Mouse (Mus musculus) effector memory CD4-positive, alpha-beta T cell, adult 7 months (primary cell): ENCODE data around the gene Abca5. TPM values are rescaled to one million over a fixed set of nuclear protein-coding genes. Genes with fewer than 3 reads are reported as not detected.

Experiments used
- polyA plus RNA-seq: library from polyadenylated mRNA; unstranded; fragments of 100-300 nt; shearing (Covaris generic); gene quantifications from one replicate; pipeline ENCODE4 v1.2.1, GENCODE M21; 2017

Gene Abca5
- 4.1 TPM for polyA plus RNA-seq

DNA sequence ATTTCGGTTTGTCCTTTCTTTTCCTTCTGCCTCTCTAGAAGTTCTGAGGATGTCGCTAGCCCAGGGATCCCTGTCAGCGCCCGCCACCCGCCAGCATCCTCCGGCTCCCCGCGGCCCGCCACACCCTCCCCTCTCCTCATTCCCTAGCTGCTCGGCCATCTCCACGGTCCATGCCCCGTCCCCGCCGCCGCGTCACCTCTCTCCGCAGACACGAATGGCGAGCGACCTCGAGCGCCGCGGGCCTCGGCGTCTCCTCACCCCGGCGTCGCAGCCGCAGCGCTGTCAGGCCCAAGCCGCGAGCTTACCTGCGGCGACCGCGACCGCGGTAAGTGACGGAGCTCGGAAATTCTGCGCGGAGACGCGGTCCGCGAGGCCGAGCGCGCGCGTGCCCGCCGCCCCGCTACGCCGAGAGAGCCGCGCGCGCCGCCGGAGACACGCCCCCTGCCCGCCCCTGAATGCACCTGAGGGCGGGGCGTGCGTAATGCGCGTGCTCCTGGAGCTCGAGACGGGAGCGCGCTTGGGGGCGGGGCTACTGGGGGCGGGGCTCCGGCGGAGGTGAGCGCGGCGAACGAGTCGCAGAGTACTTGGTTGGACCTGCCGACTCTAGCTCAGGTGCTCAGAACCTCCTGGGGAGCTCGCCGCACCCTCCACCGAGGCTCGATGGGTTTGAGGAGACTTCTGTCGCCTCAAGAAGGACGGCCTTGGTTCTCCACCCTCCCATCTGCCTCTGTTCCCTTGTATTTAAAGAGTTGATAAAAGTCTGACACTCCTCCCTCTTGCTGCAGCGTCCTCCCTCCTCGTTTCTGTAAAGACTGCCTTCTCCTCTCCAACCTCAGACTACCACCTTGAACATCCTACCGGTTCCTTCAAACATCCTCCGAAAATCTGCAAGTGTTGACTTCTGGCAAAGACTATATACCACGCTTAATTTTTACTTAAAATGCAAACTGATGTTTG is at the start of gene Abca5:
Gene Abca5, minus strand, starts transcription at position 428 of the 957 bp plus-strand sequence.

GRCm38 (mm10) chr11:110251534-110251933 is 86.0 kb downstream of the Abca5 start, which contains the start of gene Abca6:
Gene Abca6, minus strand, starts transcription at chr11:110251776.

Other genes with a start within 250 kb of the Abca5 start
- not detected for gene Abca8a, start 241.7 kb downstream of the Abca5 start, polyA plus RNA-seq
- not detected for gene Abca9, start 169.5 kb downstream of the Abca5 start, polyA plus RNA-seq
- not detected for gene Abca6, start 85.9 kb downstream of the Abca5 start, polyA plus RNA-seq
- 11.3 TPM for gene Map2k6, start 61.4 kb upstream of the Abca5 start, polyA plus RNA-seq